Mouse (Mus musculus) stomach, embryonic 15.5 days (tissue): ENCODE results near the gene Mysm1. TPM values are rescaled to one million over a fixed set of nuclear protein-coding genes. Genes with fewer than 3 reads are reported as not detected.

Source experiments
- ATAC-seq: fragments of 200-750 bp; cut with Nextera tagmentation; 2 replicates; pipeline ENCODE4 v1.8.0; 2017; ENCODE audit warnings: low read depth, moderate number of reproducible peaks, moderate TSS enrichment; ENCODE audit not compliant: insufficient read depth, low FRiP score
- H3K27ac ChIP-seq: fragments of 300-500 bp; sonication (generic); 2 replicates; pipeline ENCODE4 v1.5.1; 2015; ENCODE audit warnings: mild to moderate bottlenecking, inconsistent platforms
- H3K27me3 ChIP-seq: fragments of 300-500 bp; sonication (generic); replicated peaks from 2 replicates; pipeline ENCODE4 v1.6.1; 2015; ENCODE audit warnings: inconsistent platforms
- H3K36me3 ChIP-seq: fragments of 300-500 bp; sonication (generic); 2 replicates; pipeline ENCODE4 v1.6.1; 2015; ENCODE audit warnings: inconsistent platforms
- H3K4me1 ChIP-seq: fragments of 300-500 bp; sonication (generic); 2 replicates; pipeline ENCODE4 v1.6.1; 2015; ENCODE audit warnings: inconsistent platforms
- H3K4me2 ChIP-seq: fragments of 300-500 bp; sonication (generic); 2 replicates; pipeline ENCODE4 v1.6.1; 2015; ENCODE audit warnings: mild to moderate bottlenecking, inconsistent platforms
- H3K4me3 ChIP-seq: fragments of 300-500 bp; sonication (generic); replicated peaks from 2 replicates; pipeline ENCODE4 v1.5.1; 2015; ENCODE audit warnings: inconsistent platforms
- H3K9ac ChIP-seq: fragments of 300-500 bp; sonication (generic); 2 replicates; pipeline ENCODE4 v1.6.1; 2015; ENCODE audit warnings: inconsistent platforms
- H3K9me3 ChIP-seq: fragments of 300-500 bp; sonication (generic); 2 replicates; pipeline ENCODE4 v1.6.1; 2016; ENCODE audit warnings: inconsistent platforms
- WGBS: fragments of 180-500 bp; shearing (Covaris S2); methylation state at CpG from one replicate; pipeline ENCODE4 v1.1.7; 2015; 5-methylcytosine and 5-hydroxymethylcytosine counted together
- polyA plus RNA-seq: library from polyadenylated mRNA; unstranded; fragments of >200 nt; fragmentation: Nextera tagmentation; extraction: Ambion mirVana; gene quantifications from 2 replicates; pipeline ENCODE4 v1.2.1, GENCODE M21; 2015

Mysm1 gene
- polyA plus RNA-seq, 1 experiment from 2014 or later, result 31.9 TPM

DNA sequence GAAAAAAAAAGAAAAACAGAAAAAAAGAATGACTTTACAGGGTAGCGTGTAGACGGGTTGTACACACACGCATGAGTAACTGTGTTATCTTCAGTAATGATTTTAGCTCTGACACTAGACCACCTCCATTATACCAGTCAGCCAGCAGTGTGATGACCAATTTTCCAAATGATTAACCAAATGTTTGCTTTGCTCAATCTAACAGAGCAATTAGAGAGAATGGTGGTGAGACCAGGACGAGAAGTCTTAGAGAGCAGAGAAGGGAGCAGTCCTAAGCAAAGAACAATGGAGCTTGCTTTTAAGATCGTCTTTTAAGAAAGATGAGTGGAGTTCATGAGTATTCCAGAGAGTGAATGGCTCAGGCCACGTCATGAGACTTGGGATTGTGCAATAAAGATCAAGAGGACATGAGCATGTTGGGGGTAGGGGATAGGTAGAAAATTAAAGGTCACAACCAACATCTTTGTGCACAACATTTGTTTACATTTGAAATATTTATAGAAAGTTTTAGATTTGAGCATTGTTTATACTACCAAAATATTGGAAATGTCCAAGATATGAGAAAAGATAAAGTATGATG lies 26.4 kb upstream of the Mysm1 start:
- no peaks in the 10 kb centered on the region for H3K27me3 ChIP-seq
- no peak overlapping the region for H3K27ac ChIP-seq
- 62% methylated on average over 6 of the region's 6 CpGs for WGBS

DNA sequence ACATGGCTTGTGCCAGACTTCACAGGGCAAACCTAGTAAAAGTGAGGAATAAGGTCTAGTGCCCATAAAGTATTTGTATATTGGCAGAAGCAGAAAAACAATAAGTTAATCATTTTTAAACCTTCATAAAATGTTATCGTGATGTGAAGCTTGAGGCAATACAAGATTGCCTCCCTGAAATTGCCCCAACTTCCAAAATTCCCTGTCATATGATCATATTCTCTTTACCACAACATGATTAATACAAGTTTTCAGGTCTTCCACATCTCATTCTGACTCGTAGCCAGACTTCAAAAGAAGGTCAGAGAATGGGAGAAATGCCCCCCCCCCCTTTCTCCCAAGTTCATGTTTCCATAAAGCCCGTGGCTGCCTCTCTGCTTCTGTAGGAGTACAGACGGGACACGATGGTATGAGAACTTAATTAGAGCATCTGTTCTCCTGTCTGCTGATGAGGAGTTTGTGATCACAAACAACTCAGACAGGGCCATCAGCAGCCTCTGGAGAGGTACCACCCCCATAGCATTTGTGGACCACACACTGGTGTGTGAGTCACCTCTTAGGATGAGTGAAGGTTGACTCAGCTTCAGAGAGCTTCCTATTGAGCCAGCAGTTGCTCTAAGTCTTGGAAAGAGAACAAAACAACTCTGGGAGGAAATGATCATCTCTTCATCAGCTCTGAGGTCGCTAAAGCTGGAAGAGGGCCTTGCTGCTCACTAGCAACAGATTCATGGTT lies 22.3 kb upstream of the Mysm1 start:
- WGBS, result 63% methylated on average over 6 of the region's 6 CpGs
- no peaks in the 10 kb centered on the region for H3K9me3 ChIP-seq
- no peaks in the 10 kb centered on the region for H3K4me1 ChIP-seq
- no peaks in the 10 kb centered on the region for H3K27me3 ChIP-seq
- no peaks in the 10 kb centered on the region for H3K36me3 ChIP-seq
- H3K4me2 ChIP-seq, result no peak overlapping the region
- no peak for ATAC-seq
- no peak overlapping the region for H3K9ac ChIP-seq
- H3K27ac ChIP-seq, result no peak overlapping the region
- no peak overlapping the region for H3K4me3 ChIP-seq

More for the DNA sequence above, 26.4 kb upstream of the Mysm1 start:
- no peak overlapping the region for H3K4me3 ChIP-seq
- ATAC-seq, result peak; percentile 39; the same call in 1 of the 2 replicates
- no peak overlapping the region for H3K4me2 ChIP-seq
- no peaks in the 10 kb centered on the region for H3K9me3 ChIP-seq
- no peak overlapping the region for H3K9ac ChIP-seq
- no peaks in the 10 kb centered on the region for H3K36me3 ChIP-seq
- H3K4me1 ChIP-seq, result no peaks in the 10 kb centered on the region

DNA sequence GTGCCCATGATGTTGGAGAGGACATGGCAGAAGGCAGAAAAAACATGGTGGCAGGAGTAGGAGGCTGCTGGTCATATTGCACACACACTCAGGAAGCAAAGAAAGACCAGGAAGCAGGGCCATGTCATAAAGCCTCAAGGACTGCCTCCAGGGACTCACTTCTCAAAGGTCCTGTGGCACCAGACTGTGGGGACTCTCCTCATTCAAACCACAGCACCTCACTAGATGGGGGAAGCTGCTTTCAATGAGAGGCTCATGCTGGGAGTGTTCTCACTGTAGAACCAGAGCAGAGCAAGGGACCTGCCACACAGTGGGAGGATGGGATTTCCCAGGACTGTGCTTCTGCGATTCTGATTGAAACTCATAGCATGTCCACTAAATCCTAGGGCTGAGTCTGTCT lies 21.2 kb upstream of the Mysm1 start:
- H3K9ac ChIP-seq, result no peak overlapping the region
- H3K4me2 ChIP-seq, result no peak overlapping the region
- H3K4me3 ChIP-seq, result no peak overlapping the region
- 86% methylated on average over 1 of the region's 1 CpGs for WGBS
- no peak for ATAC-seq
- no peaks in the 10 kb centered on the region for H3K36me3 ChIP-seq
- H3K27ac ChIP-seq, result no peak overlapping the region
- no peaks in the 10 kb centered on the region for H3K27me3 ChIP-seq
- H3K4me1 ChIP-seq, result no peaks in the 10 kb centered on the region
- H3K9me3 ChIP-seq, result no peaks in the 10 kb centered on the region

DNA sequence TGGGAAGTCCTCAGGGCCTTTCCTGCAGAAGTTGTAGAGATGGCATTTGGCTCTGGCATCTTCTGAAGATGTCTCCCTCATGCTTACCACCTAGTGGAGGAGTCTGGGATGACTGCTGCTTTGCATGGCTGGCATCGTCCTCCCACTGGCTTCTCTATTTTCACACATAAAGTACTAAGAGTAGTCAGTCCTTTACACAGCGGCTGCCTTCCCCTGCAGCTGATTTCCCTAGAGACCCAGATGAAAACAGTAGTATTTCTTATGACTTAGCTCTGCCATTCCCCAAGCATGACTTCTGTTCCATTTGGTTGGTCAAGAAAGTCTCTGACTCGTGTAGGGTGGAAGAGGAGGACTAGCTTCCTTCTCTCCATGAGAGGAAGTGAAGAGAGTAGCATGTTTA lies 20.3 kb upstream of the Mysm1 start:
- Histone ChIP-seq H3K9me3 (no peaks in the 10 kb centered on the region), H3K36me3 (no peaks in the 10 kb centered on the region), H3K4me1 (no peaks in the 10 kb centered on the region), H3K27ac (no peak overlapping the region), H3K4me2 (no peak overlapping the region), H3K27me3 (no peaks in the 10 kb centered on the region), H3K9ac (no peak overlapping the region), H3K4me3 (no peak overlapping the region)
- WGBS, result 71% methylated on average over 3 of the region's 3 CpGs
- no peak for ATAC-seq

DNA sequence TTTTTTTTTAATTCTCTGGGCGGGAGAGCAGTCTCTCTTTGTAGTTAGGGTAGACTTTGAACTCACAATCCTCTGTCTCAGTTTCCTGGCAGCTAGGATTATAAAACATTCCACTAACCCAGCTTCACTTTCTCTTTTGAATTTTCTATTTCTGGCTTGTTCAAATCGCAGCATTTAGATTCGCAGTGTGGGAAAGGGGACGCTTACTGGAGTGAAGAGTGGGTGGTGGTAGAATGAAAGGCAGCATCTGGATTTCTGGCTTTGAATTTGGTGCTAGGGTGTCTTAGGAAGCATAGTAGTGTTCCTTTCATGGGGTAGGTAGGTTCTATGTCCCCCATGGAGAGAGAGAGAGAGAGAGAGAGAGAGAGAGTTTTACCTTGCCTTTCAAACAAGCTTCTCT lies 17.0 kb upstream of the Mysm1 start:
- no peaks in the 10 kb centered on the region for H3K27me3 ChIP-seq
- no peak overlapping the region for H3K9ac ChIP-seq
- no peak overlapping the region for H3K4me3 ChIP-seq
- no peak for ATAC-seq
- no peaks in the 10 kb centered on the region for H3K9me3 ChIP-seq
- 76% methylated on average over 4 of the region's 4 CpGs for WGBS
- H3K36me3 ChIP-seq, result no peaks in the 10 kb centered on the region
- no peak overlapping the region for H3K27ac ChIP-seq
- H3K4me2 ChIP-seq, result no peak overlapping the region
- H3K4me1 ChIP-seq, result no peaks in the 10 kb centered on the region

DNA sequence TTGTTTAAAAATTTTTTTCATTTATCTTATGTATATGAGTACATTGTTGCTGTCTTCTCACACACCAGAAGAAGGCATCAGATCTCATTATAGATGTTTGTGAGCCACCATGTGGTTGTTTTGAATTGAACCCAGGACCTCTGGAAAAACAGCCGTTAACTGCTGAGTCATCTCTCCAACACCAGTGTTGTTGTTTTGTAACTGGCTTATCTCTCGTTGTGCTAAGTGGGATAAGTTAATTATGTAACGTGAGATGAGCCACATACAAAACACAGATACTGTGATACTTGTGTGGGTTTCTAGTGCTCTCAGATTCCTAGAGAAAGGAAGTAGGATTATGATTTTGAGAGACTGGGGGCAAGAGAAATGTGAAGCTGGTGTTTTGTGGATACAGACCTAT lies 11.3 kb upstream of the Mysm1 start:
- Histone ChIP-seq H3K27ac (no peak overlapping the region), H3K4me2 (no peak overlapping the region), H3K27me3 (no peaks in the 10 kb centered on the region), H3K9me3 (no peaks in the 10 kb centered on the region), H3K9ac (no peak overlapping the region), H3K4me3 (no peak overlapping the region), H3K4me1 (no peaks in the 10 kb centered on the region), H3K36me3 (no peaks in the 10 kb centered on the region)
- 33% methylated on average over 3 of the region's 3 CpGs for WGBS
- ATAC-seq, result no peak

DNA sequence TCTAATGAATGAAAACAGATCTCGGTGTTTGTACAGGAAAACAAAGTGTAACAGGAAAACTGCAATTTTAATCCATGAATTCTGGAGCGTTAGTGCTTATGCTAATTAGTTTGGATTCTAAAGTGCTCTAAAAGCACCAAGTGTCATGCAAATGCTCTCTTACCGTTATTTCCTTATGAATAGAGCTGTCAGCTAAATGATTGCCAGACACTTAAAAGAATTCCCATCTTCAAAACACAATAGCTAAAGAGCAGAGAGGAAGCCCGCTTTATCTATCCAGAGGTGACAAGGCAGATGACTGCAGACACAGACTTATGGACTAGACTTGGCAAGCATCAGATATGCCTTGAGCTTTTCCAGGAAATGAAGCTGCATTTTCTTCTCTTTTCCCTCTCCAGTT lies 8.8 kb upstream of the Mysm1 start:
- WGBS, result 50% methylated on average over 4 of the region's 4 CpGs
- no peak for ATAC-seq
- no peak overlapping the region for H3K4me2 ChIP-seq
- H3K4me1 ChIP-seq, result no peaks in the 10 kb centered on the region
- no peak overlapping the region for H3K9ac ChIP-seq
- H3K9me3 ChIP-seq, result no peaks in the 10 kb centered on the region
- H3K36me3 ChIP-seq, result no peaks in the 10 kb centered on the region
- H3K27me3 ChIP-seq, result no peaks in the 10 kb centered on the region
- no peak overlapping the region for H3K27ac ChIP-seq
- no peak overlapping the region for H3K4me3 ChIP-seq

DNA sequence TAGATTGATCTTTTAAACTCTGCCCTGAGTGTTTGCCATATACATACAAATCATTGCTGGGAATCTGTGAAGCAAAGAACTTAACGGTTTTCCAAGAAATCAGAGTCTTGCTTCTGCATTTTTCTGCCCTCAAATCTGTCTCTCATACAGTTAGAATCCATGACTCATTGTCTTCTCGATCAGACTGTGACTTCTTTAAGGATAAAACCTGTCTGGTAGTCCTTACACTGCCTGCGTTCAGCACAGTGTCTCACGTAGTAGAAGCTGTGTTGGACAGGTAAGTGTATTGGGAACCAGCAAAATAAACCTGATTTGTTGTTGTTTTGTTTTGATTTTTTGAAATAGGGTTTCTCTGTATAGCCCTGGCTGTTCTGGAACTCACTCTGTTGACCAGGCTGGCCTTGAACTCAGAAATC lies 608 bp upstream of the Mysm1 start:
- H3K4me3 ChIP-seq, result peak overlapping the region; percentile 80
- peaks cover 12% of the 10 kb centered on the region for H3K4me1 ChIP-seq
- peak overlapping the region; percentile 76 for H3K4me2 ChIP-seq
- 40% methylated on average over 4 of the region's 4 CpGs for WGBS
- H3K36me3 ChIP-seq, result no peaks in the 10 kb centered on the region
- peak overlapping the region; percentile 71 for H3K9ac ChIP-seq
- no peak for ATAC-seq
- no peaks in the 10 kb centered on the region for H3K9me3 ChIP-seq
- H3K27me3 ChIP-seq, result no peaks in the 10 kb centered on the region
- H3K27ac ChIP-seq, result peak overlapping the region; percentile 85

DNA sequence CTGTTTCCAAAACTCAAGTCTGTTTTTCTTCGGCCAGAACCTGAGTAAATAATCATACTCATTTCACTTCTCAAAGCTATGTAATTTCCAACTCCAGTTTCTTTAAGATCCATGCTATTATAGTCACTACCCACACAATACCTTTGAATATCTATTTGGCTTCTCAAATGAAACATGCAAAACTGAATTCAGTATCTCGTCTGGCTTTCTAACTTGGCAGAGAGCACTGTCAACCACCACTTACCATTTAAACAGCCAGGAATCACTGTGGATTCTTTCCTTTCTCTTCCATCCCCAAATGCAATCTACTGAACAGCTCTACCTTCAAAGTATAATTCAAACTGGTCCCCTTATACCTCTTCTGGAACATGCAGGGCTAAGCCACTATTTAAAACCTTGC lies 5.6 kb downstream of the Mysm1 start:
- ATAC-seq, result no peak
- no peak overlapping the region for H3K9ac ChIP-seq
- peaks cover 12% of the 10 kb centered on the region for H3K4me1 ChIP-seq
- no peak overlapping the region for H3K4me3 ChIP-seq
- WGBS, result 90% methylated on average over 2 of the region's 2 CpGs
- no peaks in the 10 kb centered on the region for H3K27me3 ChIP-seq
- H3K4me2 ChIP-seq, result no peak overlapping the region
- H3K9me3 ChIP-seq, result no peaks in the 10 kb centered on the region
- no peak overlapping the region for H3K27ac ChIP-seq
- H3K36me3 ChIP-seq, result peaks cover 4% of the 10 kb centered on the region; the same call in 1 of the 2 replicates

DNA sequence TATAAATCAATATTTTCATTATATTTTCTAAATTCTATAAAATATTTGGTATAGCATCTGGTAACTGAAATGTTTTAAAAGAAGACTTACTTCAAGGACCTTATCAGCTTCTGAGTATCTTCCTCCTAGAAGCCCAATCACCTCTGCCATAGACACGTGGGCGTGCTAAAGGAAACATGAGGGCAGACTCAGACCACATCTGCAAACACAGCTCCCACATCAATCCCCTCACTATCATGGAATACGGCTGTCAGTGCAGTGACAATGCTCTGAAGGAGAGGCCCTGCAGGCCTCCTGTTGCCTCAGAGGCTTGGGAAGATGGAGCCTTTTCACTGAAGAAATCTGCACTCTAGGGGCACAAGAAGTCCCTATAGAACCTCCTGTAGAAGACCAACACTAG lies 26.1 kb downstream of the Mysm1 start:
- Histone ChIP-seq H3K36me3 (peaks cover 27% of the 10 kb centered on the region; the same call in 1 of the 2 replicates), H3K4me2 (no peak overlapping the region), H3K27ac (no peak overlapping the region), H3K9me3 (no peaks in the 10 kb centered on the region), H3K4me3 (no peak overlapping the region), H3K9ac (no peak overlapping the region), H3K4me1 (no peaks in the 10 kb centered on the region), H3K27me3 (no peaks in the 10 kb centered on the region)
- 80% methylated on average over 3 of the region's 3 CpGs for WGBS
- ATAC-seq, result no peak

DNA sequence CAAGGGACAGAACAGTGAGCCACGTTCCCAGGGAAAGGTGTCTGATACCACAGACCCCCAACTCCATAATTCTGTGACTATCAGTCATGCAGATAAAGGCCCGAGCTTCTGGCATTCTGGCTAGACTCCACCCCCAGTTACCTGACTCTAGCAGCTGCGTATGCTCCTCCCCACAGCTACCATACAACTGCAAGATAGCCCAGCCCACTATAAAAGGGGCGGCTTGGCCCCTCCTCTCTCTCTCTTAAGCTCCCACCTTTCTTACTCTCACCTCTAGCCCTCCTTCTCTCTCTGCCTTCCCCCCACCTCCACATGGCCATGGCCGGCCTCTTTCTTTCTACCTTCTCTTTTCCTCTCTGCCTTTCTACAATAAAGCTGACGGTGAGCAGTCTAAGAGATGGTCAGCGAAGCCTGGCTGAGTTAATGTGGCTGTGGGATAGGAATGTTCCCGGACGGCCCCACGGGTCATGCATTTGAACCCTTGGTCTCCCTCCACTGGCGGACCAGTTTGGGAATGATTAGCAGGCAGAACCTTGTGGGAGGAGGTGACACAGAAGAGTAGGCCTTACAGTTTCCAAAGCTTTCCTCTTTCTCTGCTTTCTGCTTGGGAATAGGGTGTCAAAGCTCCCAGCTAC lies 37.6 kb downstream of the Mysm1 start:
- 77% methylated on average over 11 of the region's 11 CpGs for WGBS
- Histone ChIP-seq H3K27me3 (no peaks in the 10 kb centered on the region), H3K4me1 (no peaks in the 10 kb centered on the region), H3K9me3 (no peaks in the 10 kb centered on the region), H3K4me3 (no peak overlapping the region), H3K27ac (no peak overlapping the region), H3K36me3 (peaks cover 13% of the 10 kb centered on the region; the same call in 1 of the 2 replicates), H3K9ac (no peak overlapping the region), H3K4me2 (no peak overlapping the region)
- ATAC-seq, result no peak

DNA sequence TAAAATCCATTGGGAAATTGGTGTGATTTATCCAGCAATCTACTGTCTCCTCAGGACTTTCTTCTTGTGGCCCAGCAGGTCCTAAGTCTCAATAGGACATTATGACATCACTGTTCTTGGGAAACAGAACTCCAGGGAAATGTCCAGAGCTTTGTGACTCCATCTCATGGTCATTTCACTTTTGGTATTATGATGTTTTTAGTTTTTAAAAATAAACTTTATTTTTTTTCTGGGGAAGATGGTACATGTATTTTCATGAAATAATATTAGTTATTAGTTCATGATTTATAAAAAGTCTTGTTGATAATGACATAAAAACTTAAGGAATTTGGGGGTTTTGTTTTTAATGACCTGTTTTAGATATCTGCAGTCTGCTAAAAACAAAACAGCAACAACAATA lies 50.2 kb downstream of the Mysm1 start, which contains the start of gene Eqtn:
Gene Eqtn, minus strand, starts transcription at position 101 of the 400 bp plus-strand sequence.
- H3K36me3 ChIP-seq, result no peaks in the 10 kb centered on the region
- H3K27me3 ChIP-seq, result no peaks in the 10 kb centered on the region
- ATAC-seq, result no peak
- no peak within 1 kb of the TSS for H3K4me2 ChIP-seq
- H3K9me3 ChIP-seq, result no peaks in the 10 kb centered on the region
- no peak within 1 kb of the TSS for H3K9ac ChIP-seq
- no peak within 1 kb of the TSS for H3K27ac ChIP-seq
- H3K4me1 ChIP-seq, result no peaks in the 10 kb centered on the region
- no peak within 1 kb of the TSS for H3K4me3 ChIP-seq
